Mouse (Mus musculus) lung, postnatal 25 days (tissue): ENCODE results near the gene B3gat1.

ENCODE experiments used
- DNase-seq: peaks from one replicate; pipeline ENCODE4 v3.0.0; 2022; ENCODE audit warnings: low spot score

B3gat1 gene

GRCm38 (mm10) chr9:26776122-26776902, 42.8 kb downstream of the B3gat1 start:
- peak; percentile 59 for DNase-seq

- DNase-seq = no peak
Observed at GRCm38 (mm10) chr9:26778421-26778820, 44.9 kb downstream of the B3gat1 start.

- DNase-seq = no peak
Observed at GRCm38 (mm10) chr9:26783414-26783975, 50.0 kb downstream of the B3gat1 start.

- peak; percentile 71 for DNase-seq
Observed at GRCm38 (mm10) chr9:26792829-26793228, 59.3 kb downstream of the B3gat1 start.

- no peak for DNase-seq
Observed at GRCm38 (mm10) chr9:26798205-26798604, 64.7 kb downstream of the B3gat1 start.

GRCm38 (mm10) chr9:26798731-26799130, 65.2 kb downstream of the B3gat1 start:
- DNase-seq = no peak

- no peak for DNase-seq
Observed at GRCm38 (mm10) chr9:26800357-26800756, 66.8 kb downstream of the B3gat1 start.

- DNase-seq = no peak
Observed at GRCm38 (mm10) chr9:26804321-26804720, 70.8 kb downstream of the B3gat1 start.

GRCm38 (mm10) chr9:26805935-26806666, 72.6 kb downstream of the B3gat1 start, which contains the start of gene Glb1l2:
Gene Glb1l2, minus strand, starts transcription at chr9:26806468.
- peak; percentile 96 for DNase-seq

- DNase-seq = no peak
Observed at GRCm38 (mm10) chr9:26808735-26809134, 75.2 kb downstream of the B3gat1 start.
